Mouse (Mus musculus): ENCODE measurements around the gene Nudt4. TPM values are rescaled to one million over a fixed set of nuclear protein-coding genes. Genes with fewer than 3 reads are reported as not detected.

Gene Nudt4
- polyA plus RNA-seq, 1 experiment from 2014 or later: 91.2 TPM

GRCm38 (mm10) chr10:95585554-95585953 lies 21.6 kb upstream of the Nudt4 start:
- ATAC-seq (ENCODE audit: insufficient read depth) (no peak), DNase-seq (no peak)
- no peak overlapping the region for H3K27ac ChIP-seq (ENCODE audit: low read depth)
- no peak for TF ChIP-seq CTCF (IDR thresholded peaks at IDR 0.05; ENCODE audit: low read depth)
- 81% methylated on average over 6 of the region's 6 CpGs for WGBS
- no peak overlapping the region for H3K9ac ChIP-seq
- no peaks in the 10 kb centered on the region for H3K9me3 ChIP-seq (ENCODE audit: low read depth, low read length)
- H3K4me3 ChIP-seq (ENCODE audit: low read depth, low read length): no peak overlapping the region
- no peaks in the 10 kb centered on the region for H3K27me3 ChIP-seq (ENCODE audit: insufficient read depth, low read length)
- no peak overlapping the region for H3K4me2 ChIP-seq
- no peaks in the 10 kb centered on the region for H3K4me1 ChIP-seq (ENCODE audit: insufficient read depth)
- H3K36me3 ChIP-seq (ENCODE audit: insufficient read depth): no peaks in the 10 kb centered on the region

GRCm38 (mm10) chr10:95577567-95577950 lies 13.6 kb upstream of the Nudt4 start:
- Histone ChIP-seq H3K27me3 (ENCODE audit: insufficient read depth, low read length) (no peaks in the 10 kb centered on the region), H3K27ac (ENCODE audit: low read depth) (peak overlapping the region; percentile 55; the same call in 1 of the 2 replicates), H3K9ac (no peak overlapping the region; the same call in 1 of the 2 replicates), H3K4me2 (no peak overlapping the region), H3K9me3 (ENCODE audit: low read depth, low read length) (no peaks in the 10 kb centered on the region), H3K4me1 (ENCODE audit: insufficient read depth) (0 out of 2 replicates have a peak, but pooled peaks cover 4% of the 10 kb centered on the region), H3K4me3 (ENCODE audit: low read depth, low read length) (no peak overlapping the region), H3K36me3 (ENCODE audit: insufficient read depth) (no peaks in the 10 kb centered on the region)
- no peak for TF ChIP-seq CTCF (IDR thresholded peaks at IDR 0.05; ENCODE audit: low read depth)
- DNase-seq (peak; percentile 56), ATAC-seq (ENCODE audit: insufficient read depth) (no peak)
- WGBS: 17% methylated on average over 4 of the region's 4 CpGs

GRCm38 (mm10) chr10:95576876-95577566 lies 13.1 kb upstream of the Nudt4 start:
- H3K4me2 ChIP-seq: peak overlapping the region; percentile 14; the same call in 1 of the 2 replicates
- no peak overlapping the region for H3K4me3 ChIP-seq (ENCODE audit: low read depth, low read length)
- no peak overlapping the region for H3K9ac ChIP-seq
- 0 out of 2 replicates have a peak, but pooled peaks cover 4% of the 10 kb centered on the region for H3K4me1 ChIP-seq (ENCODE audit: insufficient read depth)
- no peak for TF ChIP-seq CTCF (IDR thresholded peaks at IDR 0.05; ENCODE audit: low read depth)
- no peaks in the 10 kb centered on the region for H3K27me3 ChIP-seq (ENCODE audit: insufficient read depth, low read length)
- DNase-seq (peak; percentile 46), ATAC-seq (ENCODE audit: insufficient read depth) (0 out of 2 replicates have a peak, but pooled peaks have one; percentile 28)
- H3K36me3 ChIP-seq (ENCODE audit: insufficient read depth): no peaks in the 10 kb centered on the region
- H3K27ac ChIP-seq (ENCODE audit: low read depth): peak overlapping the region; percentile 47; the same call in 1 of the 2 replicates
- H3K9me3 ChIP-seq (ENCODE audit: low read depth, low read length): no peaks in the 10 kb centered on the region
- WGBS: 43% methylated on average over 14 of the region's 14 CpGs

- Histone ChIP-seq H3K36me3 (ENCODE audit: insufficient read depth) (no peaks in the 10 kb centered on the region), H3K9me3 (ENCODE audit: low read depth, low read length) (no peaks in the 10 kb centered on the region), H3K4me2 (no peak overlapping the region), H3K9ac (no peak overlapping the region), H3K4me3 (ENCODE audit: low read depth, low read length) (no peak overlapping the region), H3K27ac (ENCODE audit: low read depth) (peak overlapping the region; percentile 5; the same call in 1 of the 2 replicates), H3K4me1 (ENCODE audit: insufficient read depth) (0 out of 2 replicates have a peak, but pooled peaks cover 4% of the 10 kb centered on the region), H3K27me3 (ENCODE audit: insufficient read depth, low read length) (no peaks in the 10 kb centered on the region)
- DNase-seq: no peak
- ATAC-seq (ENCODE audit: insufficient read depth): no peak
- WGBS: 57% methylated on average over 10 of the region's 10 CpGs
- no peak for TF ChIP-seq CTCF (IDR thresholded peaks at IDR 0.05; ENCODE audit: low read depth)
These were observed 12.0 kb upstream of the Nudt4 start for GRCm38 (mm10) chr10:95575839-95576380.

- H3K27me3 ChIP-seq (ENCODE audit: insufficient read depth, low read length): no peaks in the 10 kb centered on the region
- 45% methylated on average over 4 of the region's 4 CpGs for whole genome bisulfite sequencing
- H3K4me1 ChIP-seq (ENCODE audit: insufficient read depth): 0 out of 2 replicates have a peak, but pooled peaks cover 4% of the 10 kb centered on the region
- no peak overlapping the region for H3K4me3 ChIP-seq (ENCODE audit: low read depth, low read length)
- DNase-seq: no peak
- H3K9ac ChIP-seq: no peak overlapping the region
- no peak overlapping the region for H3K4me2 ChIP-seq
- no peak for ATAC-seq (ENCODE audit: insufficient read depth)
- no peak for TF ChIP-seq CTCF (IDR thresholded peaks at IDR 0.05; ENCODE audit: low read depth)
- no peaks in the 10 kb centered on the region for H3K9me3 ChIP-seq (ENCODE audit: low read depth, low read length)
- H3K27ac ChIP-seq (ENCODE audit: low read depth): no peak overlapping the region
- no peaks in the 10 kb centered on the region for H3K36me3 ChIP-seq (ENCODE audit: insufficient read depth)
These were observed 11.0 kb upstream of the Nudt4 start for GRCm38 (mm10) chr10:95574994-95575393.

- H3K9me3 ChIP-seq (ENCODE audit: low read depth, low read length): no peaks in the 10 kb centered on the region
- H3K27me3 ChIP-seq (ENCODE audit: insufficient read depth, low read length): no peaks in the 10 kb centered on the region
- TF ChIP-seq CTCF (IDR thresholded peaks at IDR 0.05; ENCODE audit: low read depth): no peak
- H3K4me3 ChIP-seq (ENCODE audit: low read depth, low read length): no peak overlapping the region
- H3K36me3 ChIP-seq (ENCODE audit: insufficient read depth): no peaks in the 10 kb centered on the region
- H3K27ac ChIP-seq (ENCODE audit: low read depth): no peak overlapping the region
- H3K4me1 ChIP-seq (ENCODE audit: insufficient read depth): peaks cover 4% of the 10 kb centered on the region; the same call in 1 of the 2 replicates
- WGBS: 46% methylated on average over 2 of the region's 2 CpGs
- no peak overlapping the region for H3K9ac ChIP-seq
- no peak for ATAC-seq (ENCODE audit: insufficient read depth)
- DNase-seq: no peak
- H3K4me2 ChIP-seq: no peak overlapping the region
These were observed 5.5 kb upstream of the Nudt4 start for GRCm38 (mm10) chr10:95569441-95569840.

- Histone ChIP-seq H3K4me2 (no peak overlapping the region), H3K4me1 (ENCODE audit: insufficient read depth) (peaks cover 5% of the 10 kb centered on the region; the same call in 1 of the 2 replicates), H3K27ac (ENCODE audit: low read depth) (no peak overlapping the region), H3K4me3 (ENCODE audit: low read depth, low read length) (no peak overlapping the region), H3K9me3 (ENCODE audit: low read depth, low read length) (no peaks in the 10 kb centered on the region), H3K27me3 (ENCODE audit: insufficient read depth, low read length) (no peaks in the 10 kb centered on the region), H3K36me3 (ENCODE audit: insufficient read depth) (no peaks in the 10 kb centered on the region), H3K9ac (no peak overlapping the region)
- no peak for ATAC-seq (ENCODE audit: insufficient read depth)
- no peak for DNase-seq
- WGBS: 76% methylated on average over 6 of the region's 6 CpGs
- no peak for TF ChIP-seq CTCF (IDR thresholded peaks at IDR 0.05; ENCODE audit: low read depth)
These were observed 4.1 kb upstream of the Nudt4 start for GRCm38 (mm10) chr10:95568016-95568415.
